Mouse (Mus musculus): ENCODE measurements around the gene Ncmap.

Gene Ncmap

GRCm38 (mm10) chr4:135397991-135398390, at the start of gene Ncmap:
TSS of gene Ncmap (minus strand) at chr4:135398227.
- no peak for DNase-seq

DNA sequence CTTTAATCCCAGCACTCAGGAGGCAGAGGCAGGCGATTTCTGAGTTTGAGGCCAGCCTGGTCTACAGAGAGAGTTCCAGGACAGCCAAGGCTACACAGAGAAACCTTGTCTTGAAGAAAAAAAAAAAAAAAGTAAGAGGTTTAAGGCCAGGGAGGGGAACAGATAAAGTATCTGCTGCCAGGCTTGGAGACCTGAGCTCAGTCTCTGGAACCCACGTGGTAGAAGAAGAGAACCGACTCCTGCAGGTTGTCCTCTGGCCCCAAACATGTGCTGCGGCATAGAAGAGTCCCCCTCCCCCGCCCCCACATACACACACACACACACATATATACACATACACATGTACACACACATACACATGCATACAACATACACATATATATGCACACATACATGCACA, 44.4 kb upstream of the Ncmap start:
- DNase-seq, result no peak

DNA sequence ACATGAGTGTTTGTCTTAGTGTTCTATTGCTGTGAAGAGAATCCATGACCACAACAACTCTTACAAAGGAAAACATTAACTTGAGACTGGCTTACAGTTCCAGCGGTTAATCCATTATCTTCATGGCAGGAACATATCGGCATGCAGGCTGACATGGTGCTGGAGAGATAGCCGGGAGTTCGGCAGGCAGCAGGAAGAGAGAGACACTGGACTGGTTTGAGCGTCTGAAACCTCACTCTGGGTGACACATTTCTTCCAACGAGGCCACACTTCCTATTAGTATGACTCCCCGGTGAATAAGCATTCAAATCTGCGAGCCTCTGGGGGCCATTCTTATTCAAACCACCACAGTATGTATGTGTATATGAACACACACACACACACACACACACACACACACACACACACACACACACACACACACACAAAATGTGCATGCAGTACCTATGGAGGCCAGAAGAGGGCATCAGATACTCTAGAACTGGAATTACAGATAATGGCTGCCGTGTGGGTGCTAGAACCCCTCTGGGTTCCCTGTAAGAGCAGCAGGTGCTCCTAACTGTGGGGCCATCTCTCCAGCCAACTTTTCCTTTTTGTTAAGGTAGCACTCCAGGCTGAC, 42.0 kb upstream of the Ncmap start:
- peak in 1 of 2 experiments; percentile 59 for DNase-seq

DNA sequence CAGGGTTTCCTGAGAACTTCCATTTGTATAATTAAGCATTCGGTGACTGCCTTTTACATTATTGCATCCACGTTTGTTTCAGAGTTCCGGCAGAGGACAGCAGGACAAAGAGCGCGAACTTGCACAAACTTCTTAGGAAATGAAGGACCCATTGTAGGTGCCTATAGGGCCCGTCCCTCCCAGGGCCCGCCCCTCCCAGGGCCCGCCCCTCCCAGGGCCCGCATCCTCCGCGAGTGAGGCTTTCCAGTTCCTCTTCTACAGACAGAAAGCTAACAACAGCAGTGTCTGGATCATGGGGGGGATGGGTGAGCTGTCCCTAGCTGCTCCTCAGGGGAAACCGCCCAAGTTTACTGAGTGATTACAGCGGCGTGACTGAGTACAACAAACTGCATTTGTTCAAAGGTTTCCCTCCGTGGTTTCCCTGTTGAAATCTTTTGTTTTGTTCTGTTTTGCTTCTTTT, 41.2 kb upstream of the Ncmap start:
- DNase-seq, result no peak

GRCm38 (mm10) chr4:135437924-135438323, 39.9 kb upstream of the Ncmap start:
- no peak for DNase-seq

DNA sequence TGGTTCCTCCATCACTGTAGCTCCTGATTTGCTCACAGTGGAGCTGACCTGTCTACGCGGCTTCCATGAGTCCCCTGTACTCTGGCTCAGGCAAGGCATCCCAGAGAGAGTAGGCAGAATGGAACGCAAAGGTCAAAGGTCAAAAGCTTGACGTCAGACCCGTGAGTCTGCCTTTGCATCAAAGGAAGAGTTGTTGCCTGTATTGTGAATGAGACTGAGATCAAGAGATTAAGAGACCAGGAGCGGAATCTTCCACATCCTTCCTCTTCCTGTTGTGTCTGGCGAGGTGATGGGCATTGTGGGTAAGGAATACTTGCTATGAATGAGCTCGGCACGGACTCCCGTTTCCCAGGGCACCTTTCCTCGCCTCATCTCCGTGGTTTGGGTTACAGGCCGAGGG, 38.3 kb upstream of the Ncmap start:
- DNase-seq, result no peak

GRCm38 (mm10) chr4:135434395-135434789, 36.4 kb upstream of the Ncmap start:
- DNase-seq, result peak in 1 of 2 experiments; percentile 46

- peak; percentile 86 to 88 for DNase-seq
Measured at GRCm38 (mm10) chr4:135433443-135434394, 35.7 kb upstream of the Ncmap start, which contains the start of gene Rcan3. TSS of gene Rcan3 (minus strand) at chr4:135433853.

DNA sequence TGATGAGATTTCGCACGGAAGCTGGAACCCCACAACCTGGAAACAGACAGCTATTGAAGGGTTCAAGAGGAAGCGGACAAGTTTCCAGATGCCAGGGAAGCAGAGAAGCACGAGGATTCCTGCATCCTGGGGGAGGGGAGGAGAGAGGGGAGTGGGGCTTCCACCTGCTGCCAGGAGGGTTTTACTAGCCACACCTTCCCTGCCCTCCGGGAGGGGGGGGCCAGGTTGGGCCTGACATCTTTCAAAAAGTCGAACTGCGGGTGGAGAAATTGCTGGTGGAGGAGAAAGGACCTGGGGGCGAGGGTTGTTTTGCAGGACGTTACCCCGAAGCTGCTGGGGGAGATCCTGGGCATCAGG, 35.0 kb upstream of the Ncmap start:
- DNase-seq, result peak in 1 of 2 experiments; percentile 56

- DNase-seq, result peak; percentile 83 to 84
Measured at GRCm38 (mm10) chr4:135429990-135430760, 32.1 kb upstream of the Ncmap start.

GRCm38 (mm10) chr4:135429383-135429782, 31.4 kb upstream of the Ncmap start:
- DNase-seq, result no peak

GRCm38 (mm10) chr4:135426587-135426986, 28.6 kb upstream of the Ncmap start:
- DNase-seq, result no peak

GRCm38 (mm10) chr4:135425625-135426024, 27.6 kb upstream of the Ncmap start:
- DNase-seq, result peak; percentile 41

GRCm38 (mm10) chr4:135420961-135421360, 22.9 kb upstream of the Ncmap start:
- DNase-seq, result peak; percentile 63 to 69

GRCm38 (mm10) chr4:135420416-135420815, 22.4 kb upstream of the Ncmap start:
- DNase-seq, result no peak

- no peak for DNase-seq
Measured at GRCm38 (mm10) chr4:135419996-135420395, 22.0 kb upstream of the Ncmap start.

GRCm38 (mm10) chr4:135416367-135416766, 18.3 kb upstream of the Ncmap start:
- DNase-seq, result no peak

- DNase-seq, result no peak
Measured at GRCm38 (mm10) chr4:135413491-135413890, 15.5 kb upstream of the Ncmap start.

- peak; percentile 63 to 76 for DNase-seq
Measured at GRCm38 (mm10) chr4:135411633-135412032, 13.6 kb upstream of the Ncmap start.

GRCm38 (mm10) chr4:135406180-135406579, 8.2 kb upstream of the Ncmap start:
- peak in 1 of 2 experiments; percentile 42 for DNase-seq

DNA sequence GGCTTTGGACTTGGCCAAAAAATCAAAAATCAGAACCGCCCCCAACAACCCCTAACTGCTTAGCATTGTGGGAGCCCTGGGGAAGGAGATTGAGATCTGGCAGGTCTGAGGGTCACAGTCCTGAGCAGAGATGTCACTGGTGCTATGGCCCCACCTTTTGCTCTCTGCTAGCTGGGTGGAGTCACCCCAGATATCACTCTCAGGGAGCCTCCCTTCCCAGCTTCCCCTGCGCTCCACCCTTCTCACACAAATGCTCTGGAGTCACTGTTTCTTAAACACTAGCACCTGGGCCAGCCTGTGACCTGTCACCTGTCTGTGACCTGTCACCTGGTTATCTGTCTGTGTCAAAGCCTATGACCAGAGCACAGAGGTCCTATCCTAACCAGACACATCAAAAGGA, 6.9 kb upstream of the Ncmap start:
- no peak for DNase-seq

- DNase-seq, result no peak
Measured at GRCm38 (mm10) chr4:135404048-135404447, 6.0 kb upstream of the Ncmap start.

- no peak for DNase-seq
Measured at GRCm38 (mm10) chr4:135401881-135402280, 3.9 kb upstream of the Ncmap start.

Data from cerebellum, postnatal 14 days (tissue).